Mouse (Mus musculus) CH12.LX (cell line): ENCODE results near the gene Tbata.

Source experiments
- CHD1 ChIP-seq: IDR thresholded peaks from 2 replicates; pipeline ENCODE4 v1.6.1; 2012; ENCODE audit warnings: low read depth, low read length, improper control_type of control experiment, inconsistent platforms
- CTCF ChIP-seq, 2 experiments: IDR thresholded peaks in 1 of 2; conservative IDR thresholded peaks in 1 of 2; 2 replicates each; pipeline ENCODE4 v1.5.1; 2011 to 2012; ENCODE audit warnings: low read depth in 2 of 2, low read length in 2 of 2, improper control_type of control experiment in 1 of 2, inconsistent platforms in 1 of 2, mild to moderate bottlenecking in 1 of 2, moderate library complexity in 1 of 2
- MEF2A ChIP-seq: IDR thresholded peaks from 2 replicates; pipeline ENCODE4 v1.6.1; 2014; ENCODE audit warnings: low read depth, mild to moderate bottlenecking, inconsistent platforms, low read length, improper control_type of control experiment, borderline replicate concordance
- NELFE ChIP-seq: IDR thresholded peaks from 2 replicates; pipeline ENCODE4 v1.6.1; 2011; ENCODE audit warnings: low read depth, low read length, improper control_type of control experiment
- RAD21 ChIP-seq: IDR thresholded peaks from 2 replicates; pipeline ENCODE4 v1.6.1; 2011; ENCODE audit warnings: low read depth, mild to moderate bottlenecking, low read length, improper control_type of control experiment, moderate library complexity
- ZNF384 ChIP-seq: IDR thresholded peaks from 2 replicates; pipeline ENCODE4 v1.6.1; 2012; ENCODE audit warnings: low read depth, low read length, improper control_type of control experiment, inconsistent platforms

- TF ChIP-seq MEF2A (0 out of 2 replicates have a peak, but pooled peaks have one; percentile 22), RAD21 (no peak), ZNF384 (no peak), CTCF (conservative IDR thresholded peaks at IDR 0.05 in 1 of 2, IDR thresholded peaks at IDR 0.05 in 1 of 2; ENCODE audit: low read depth in 2 of 2, low read length in 2 of 2) (no peak), CHD1 (0 out of 2 replicates have a peak, but pooled peaks have one; percentile 55), NELFE (no peak)
Observed at GRCm38 (mm10) chr10:61146119-61146806, 25.5 kb upstream of the Tbata start.
